Mouse (Mus musculus) hindbrain, embryonic 12.5 days (tissue): ENCODE measurements around the gene Olfr766-ps1. TPM values are rescaled to one million over a fixed set of nuclear protein-coding genes. Genes with fewer than 3 reads are reported as not detected.
"Not testable (repeated sequence)": the region's sequence is repeated elsewhere in the genome, so short reads cannot be mapped to it uniquely, and the experiment has no call there.

Experiments
- ATAC-seq: fragments of 200-750 bp; cut with Nextera tagmentation; 2 replicates; pipeline ENCODE4 v1.8.0; 2017; ENCODE audit warnings: moderate TSS enrichment; ENCODE audit not compliant: low FRiP score
- H3K27ac ChIP-seq: fragments of 300-500 bp; sonication (generic); 2 replicates; pipeline ENCODE4 v1.5.1; 2016; ENCODE audit warnings: mild to moderate bottlenecking
- H3K27me3 ChIP-seq: fragments of 300-500 bp; sonication (generic); 2 replicates; pipeline ENCODE4 v1.6.1; 2016; ENCODE audit warnings: mild to moderate bottlenecking
- H3K36me3 ChIP-seq: fragments of 300-500 bp; sonication (generic); 2 replicates; pipeline ENCODE4 v1.6.1; 2016; ENCODE audit warnings: mild to moderate bottlenecking
- H3K4me1 ChIP-seq: fragments of 300-500 bp; sonication (generic); 2 replicates; pipeline ENCODE4 v1.6.1; 2016
- H3K4me2 ChIP-seq: fragments of 300-500 bp; sonication (generic); replicated peaks from 2 replicates; pipeline ENCODE4 v1.6.1; 2016; ENCODE audit warnings: mild to moderate bottlenecking
- H3K4me3 ChIP-seq: fragments of 300-500 bp; sonication (generic); 2 replicates; pipeline ENCODE4 v1.5.1; 2016; ENCODE audit warnings: mild to moderate bottlenecking
- H3K9ac ChIP-seq: fragments of 300-500 bp; sonication (generic); 2 replicates; pipeline ENCODE4 v1.6.1; 2016; ENCODE audit warnings: mild to moderate bottlenecking, moderate library complexity
- H3K9me3 ChIP-seq: fragments of 300-500 bp; sonication (generic); replicated peaks from 2 replicates; pipeline ENCODE4 v1.6.1; 2016; ENCODE audit warnings: mild to moderate bottlenecking
- WGBS: fragments of 180-500 bp; shearing (Covaris S2); methylation state at CpG from one replicate; pipeline ENCODE4 v1.1.7; 2016; 5-methylcytosine and 5-hydroxymethylcytosine counted together
- polyA plus RNA-seq: library from polyadenylated mRNA; unstranded; fragments of >200 nt; fragmentation: Nextera tagmentation; extraction: Ambion mirVana; gene quantifications from 2 replicates; pipeline ENCODE4 v1.2.1, GENCODE M21; 2016

The Olfr766-ps1 gene
- polyA plus RNA-seq = not detected in 2 replicates

- no peak within 1 kb of the TSS for H3K9ac ChIP-seq
- no peaks in the 10 kb centered on the region for H3K4me1 ChIP-seq
- no peak within 1 kb of the TSS for H3K4me3 ChIP-seq
- WGBS = 85% methylated on average over 2 of the region's 2 CpGs
- ATAC-seq = no peak
- H3K36me3 ChIP-seq = no peaks in the 10 kb centered on the region
- H3K9me3 ChIP-seq = no peaks in the 10 kb centered on the region
- H3K27ac ChIP-seq = no peak within 1 kb of the TSS
- H3K27me3 ChIP-seq = no peaks in the 10 kb centered on the region
- no peak within 1 kb of the TSS for H3K4me2 ChIP-seq
Observed at GRCm38 (mm10) chr10:129068877-129069276, at the start of gene Olfr766-ps1. TSS of gene Olfr766-ps1 (minus strand) at chr10:129068977.

- no peaks in the 10 kb centered on the region for H3K4me1 ChIP-seq
- no peaks in the 10 kb centered on the region for H3K9me3 ChIP-seq
- no peak within 1 kb of the TSS for H3K4me2 ChIP-seq
- H3K36me3 ChIP-seq = no peaks in the 10 kb centered on the region
- no peaks in the 10 kb centered on the region for H3K27me3 ChIP-seq
- WGBS = 86% methylated on average over 2 of the region's 2 CpGs
- H3K9ac ChIP-seq = no peak within 1 kb of the TSS
- no peak within 1 kb of the TSS for H3K4me3 ChIP-seq
- no peak for ATAC-seq
- H3K27ac ChIP-seq = no peak within 1 kb of the TSS
Observed at GRCm38 (mm10) chr10:129117761-129118160, 49.0 kb upstream of the Olfr766-ps1 start, which contains the start of gene Olfr769. TSS of gene Olfr769 (minus strand) at chr10:129117861.

- Histone ChIP-seq H3K36me3 (no peaks in the 10 kb centered on the region), H3K4me2 (no peak overlapping the region), H3K27ac (no peak overlapping the region), H3K9me3 (no peaks in the 10 kb centered on the region), H3K4me3 (no peak overlapping the region), H3K27me3 (no peaks in the 10 kb centered on the region), H3K4me1 (no peaks in the 10 kb centered on the region), H3K9ac (no peak overlapping the region)
- WGBS = 92% methylated on average over 3 of the region's 3 CpGs
- no peak for ATAC-seq
Observed at GRCm38 (mm10) chr10:129115146-129115545, 46.4 kb upstream of the Olfr766-ps1 start.

GRCm38 (mm10) chr10:129101231-129101630 is 32.5 kb upstream of the Olfr766-ps1 start:
- Histone ChIP-seq H3K27ac (no peak overlapping the region), H3K36me3 (no peaks in the 10 kb centered on the region), H3K9me3 (no peaks in the 10 kb centered on the region), H3K27me3 (no peaks in the 10 kb centered on the region), H3K4me2 (no peak overlapping the region), H3K4me1 (no peaks in the 10 kb centered on the region), H3K4me3 (no peak overlapping the region), H3K9ac (no peak overlapping the region)
- 38% methylated on average over 3 of the region's 3 CpGs for WGBS
- no peak for ATAC-seq

GRCm38 (mm10) chr10:129099275-129099674 is 30.5 kb upstream of the Olfr766-ps1 start, which contains the start of gene Olfr768:
TSS of gene Olfr768 (minus strand) at chr10:129099375.
- H3K27ac ChIP-seq = no peak within 1 kb of the TSS
- H3K4me2 ChIP-seq = no peak within 1 kb of the TSS
- no peak within 1 kb of the TSS for H3K9ac ChIP-seq
- H3K4me1 ChIP-seq = no peaks in the 10 kb centered on the region
- no peaks in the 10 kb centered on the region for H3K27me3 ChIP-seq
- H3K9me3 ChIP-seq = no peaks in the 10 kb centered on the region
- H3K4me3 ChIP-seq = no peak within 1 kb of the TSS
- H3K36me3 ChIP-seq = no peaks in the 10 kb centered on the region
- ATAC-seq = no peak
- WGBS = 78% methylated on average over 1 of the region's 1 CpGs

- H3K27me3 ChIP-seq, ATAC-seq, H3K4me3 ChIP-seq, H3K36me3 ChIP-seq, H3K4me1 ChIP-seq, H3K9ac ChIP-seq, H3K4me2 ChIP-seq, H3K27ac ChIP-seq, H3K9me3 ChIP-seq: not testable (repeated sequence)
Observed at GRCm38 (mm10) chr10:129082810-129083209, 14.0 kb upstream of the Olfr766-ps1 start, which contains the start of gene Olfr767. TSS of gene Olfr767 (minus strand) at chr10:129082910.

- not testable (repeated sequence) for H3K9ac ChIP-seq, H3K27ac ChIP-seq, H3K4me3 ChIP-seq
Observed at GRCm38 (mm10) chr10:129049898-129050297, 18.9 kb downstream of the Olfr766-ps1 start, which contains the start of gene Olfr765. TSS of gene Olfr765 (minus strand) at chr10:129049998.

GRCm38 (mm10) chr10:129039796-129040195 is 29.0 kb downstream of the Olfr766-ps1 start, which contains the start of gene Olfr764-ps1:
TSS of gene Olfr764-ps1 (minus strand) at chr10:129039896.
- Histone ChIP-seq H3K27ac (no peak within 1 kb of the TSS), H3K27me3 (no peaks in the 10 kb centered on the region), H3K4me2 (no peak within 1 kb of the TSS), H3K9me3 (no peaks in the 10 kb centered on the region), H3K4me1 (no peaks in the 10 kb centered on the region), H3K9ac (no peak within 1 kb of the TSS), H3K4me3 (no peak within 1 kb of the TSS), H3K36me3 (no peaks in the 10 kb centered on the region)
- 84% methylated on average over 3 of the region's 3 CpGs for WGBS
- ATAC-seq = no peak

More at GRCm38 (mm10) chr10:129049898-129050297, 18.9 kb downstream of the Olfr766-ps1 start, which contains the start of gene Olfr765:
- not testable (repeated sequence) for ATAC-seq, H3K4me2 ChIP-seq, H3K36me3 ChIP-seq, H3K4me1 ChIP-seq, H3K27me3 ChIP-seq, H3K9me3 ChIP-seq

- Histone ChIP-seq H3K4me3 (no peak overlapping the region), H3K27ac (no peak overlapping the region), H3K4me1 (no peaks in the 10 kb centered on the region), H3K9me3 (no peaks in the 10 kb centered on the region), H3K36me3 (no peaks in the 10 kb centered on the region), H3K4me2 (no peak overlapping the region), H3K27me3 (no peaks in the 10 kb centered on the region), H3K9ac (no peak overlapping the region)
- ATAC-seq = no peak
- 79% methylated on average over 2 of the region's 2 CpGs for WGBS
Observed at GRCm38 (mm10) chr10:129028343-129028742, 40.4 kb downstream of the Olfr766-ps1 start.

GRCm38 (mm10) chr10:129026018-129026662 is 42.6 kb downstream of the Olfr766-ps1 start:
- 61% methylated on average over 3 of the region's 3 CpGs for WGBS
- Histone ChIP-seq H3K4me3 (no peak overlapping the region), H3K27me3 (no peaks in the 10 kb centered on the region), H3K9me3 (no peaks in the 10 kb centered on the region), H3K4me1 (no peaks in the 10 kb centered on the region), H3K36me3 (no peaks in the 10 kb centered on the region), H3K4me2 (no peak overlapping the region), H3K9ac (no peak overlapping the region), H3K27ac (no peak overlapping the region)
- peak; percentile 76; the same call in 1 of the 2 replicates for ATAC-seq

- Histone ChIP-seq H3K27ac (no peak overlapping the region), H3K4me3 (no peak overlapping the region), H3K4me2 (no peak overlapping the region), H3K36me3 (no peaks in the 10 kb centered on the region), H3K27me3 (no peaks in the 10 kb centered on the region), H3K4me1 (no peaks in the 10 kb centered on the region), H3K9me3 (no peaks in the 10 kb centered on the region), H3K9ac (no peak overlapping the region)
- no peak for ATAC-seq
Observed at GRCm38 (mm10) chr10:129023319-129023718, 45.5 kb downstream of the Olfr766-ps1 start.

- no peaks in the 10 kb centered on the region for H3K36me3 ChIP-seq
- H3K4me1 ChIP-seq = no peaks in the 10 kb centered on the region
- no peak overlapping the region for H3K9ac ChIP-seq
- H3K27ac ChIP-seq = no peak overlapping the region
- no peak overlapping the region for H3K4me3 ChIP-seq
- H3K4me2 ChIP-seq = no peak overlapping the region
- no peaks in the 10 kb centered on the region for H3K9me3 ChIP-seq
- H3K27me3 ChIP-seq = no peaks in the 10 kb centered on the region
- ATAC-seq = no peak
Observed at GRCm38 (mm10) chr10:129014477-129014876, 54.3 kb downstream of the Olfr766-ps1 start.
